Mouse (Mus musculus): ENCODE measurements around the gene Slc6a9.
A peak's percentile ranks its signal among the peaks of the same experiment; 100 is the strongest.

The Slc6a9 gene

DNA sequence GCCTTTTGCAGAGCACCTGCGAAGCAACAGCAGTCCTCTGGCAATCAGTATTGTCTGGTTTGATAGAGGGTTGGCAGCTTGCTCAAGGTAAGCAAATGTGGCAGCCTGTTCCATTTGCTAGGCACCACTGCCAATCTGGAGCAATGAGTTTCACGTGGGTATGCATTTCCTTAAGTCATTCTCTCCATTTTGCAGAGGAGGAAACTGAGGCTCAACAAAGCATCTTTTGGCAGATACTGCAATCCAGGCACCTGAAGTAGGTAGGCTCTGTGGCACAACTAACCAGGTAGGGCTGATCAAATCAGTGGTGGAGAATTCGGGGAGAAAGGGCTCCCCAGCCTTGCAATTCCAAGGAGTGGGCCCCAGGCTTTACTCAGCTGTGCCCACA, at the start of gene Slc6a9:
Gene Slc6a9, plus strand, starts transcription at position 50 of the 388 bp plus-strand sequence.
- DNase-seq (ENCODE audit: low read depth): no peak

DNA sequence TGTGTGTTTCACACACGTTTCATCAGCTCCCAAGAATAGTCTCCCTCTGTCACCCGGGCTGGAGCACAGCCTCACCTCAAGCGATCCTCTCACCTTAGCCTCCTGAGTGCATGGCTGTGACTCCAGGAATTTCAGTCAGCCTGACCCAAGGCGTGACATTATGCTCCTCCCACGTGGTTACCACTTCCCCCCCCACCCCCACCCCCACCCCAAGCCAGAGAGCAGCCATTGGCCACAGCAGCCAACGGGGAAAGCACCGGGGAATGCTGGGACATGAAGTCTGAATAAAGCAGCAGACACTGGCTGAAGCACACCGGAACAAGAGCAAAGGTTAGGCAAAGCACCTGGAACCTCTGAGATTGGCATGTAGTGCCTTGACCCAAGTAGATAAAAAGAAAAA, 47.3 kb upstream of the Slc6a9 start:
- DNase-seq (ENCODE audit: low read depth): no peak

DNA sequence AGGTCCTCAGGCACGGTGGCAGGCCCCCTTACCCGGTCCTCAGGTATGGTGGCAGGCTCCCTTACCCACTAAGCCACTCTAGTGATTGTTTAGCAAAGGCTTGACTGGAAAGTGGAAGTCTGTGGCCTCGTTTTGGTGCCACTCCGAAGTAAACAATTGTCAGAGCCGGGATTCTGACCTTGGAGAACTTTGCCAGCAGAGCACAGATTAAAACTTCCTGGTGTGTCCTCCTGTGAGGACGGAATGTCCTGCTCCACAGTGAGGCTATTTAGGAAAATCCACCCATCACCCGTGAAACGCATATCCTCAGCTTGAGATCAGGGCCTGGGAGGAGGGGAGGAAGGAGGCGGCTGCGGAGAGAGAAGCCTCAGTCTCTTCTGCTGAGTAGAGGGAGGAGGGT, 46.0 kb upstream of the Slc6a9 start:
- no peak for DNase-seq (ENCODE audit: low read depth)

DNA sequence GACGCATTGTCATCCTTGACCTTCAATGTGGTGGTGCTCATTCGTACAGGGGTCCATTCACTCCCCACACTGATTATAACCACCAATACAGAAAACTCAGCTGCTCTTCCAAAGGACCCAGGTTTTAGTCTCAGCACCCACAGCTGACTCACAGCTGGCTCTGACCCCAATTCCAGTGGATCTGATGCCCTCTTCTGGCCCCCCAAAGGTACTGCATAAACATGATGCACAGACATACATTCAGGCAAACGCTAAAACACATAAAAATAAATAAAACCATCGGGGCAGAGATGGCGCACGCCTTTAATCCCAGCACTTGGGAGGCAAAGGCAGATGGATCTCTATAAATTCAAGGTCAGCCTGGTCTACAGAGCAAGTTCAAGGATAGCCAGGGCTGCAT, 34.4 kb upstream of the Slc6a9 start:
- DNase-seq (ENCODE audit: low read depth): no peak

DNA sequence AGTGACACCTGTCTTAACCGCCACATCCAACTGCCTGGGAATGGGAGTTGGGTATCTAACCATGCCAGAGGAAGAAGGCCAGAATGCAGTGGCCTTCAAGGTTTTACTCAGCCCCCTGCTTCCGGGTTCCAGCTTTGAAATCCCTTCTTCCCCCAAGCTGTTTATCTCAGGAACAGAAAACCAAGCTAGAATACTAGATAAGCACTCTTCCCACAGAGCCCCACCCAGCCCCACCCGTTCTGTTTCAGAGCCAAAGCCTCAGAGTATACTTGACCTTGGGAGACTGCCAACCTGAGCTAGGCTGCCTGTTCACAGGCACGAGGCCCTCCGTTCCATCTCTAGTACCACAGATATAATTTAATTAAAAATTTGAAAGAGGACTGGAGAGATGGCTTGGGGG, 27.3 kb upstream of the Slc6a9 start:
- peak; percentile 14 for DNase-seq (ENCODE audit: low read depth)

DNA sequence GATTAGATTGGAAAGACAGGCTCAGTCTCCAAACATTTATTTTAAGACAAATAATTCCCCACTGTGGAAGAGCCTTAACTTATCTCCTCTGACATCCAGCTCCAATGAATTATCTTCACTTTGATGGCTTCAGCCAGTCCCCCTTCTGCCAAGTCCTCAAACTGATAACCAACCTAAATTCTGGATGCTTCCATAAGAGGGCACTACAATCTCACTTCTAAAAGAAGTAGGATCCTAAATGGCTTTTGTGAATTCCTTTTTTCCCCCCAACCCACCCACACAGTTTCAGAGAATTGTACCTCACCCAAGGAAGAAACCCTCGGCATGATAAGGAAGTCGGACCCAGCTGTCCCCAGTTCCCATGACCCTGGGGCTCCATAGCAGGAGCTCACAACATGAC, 23.4 kb upstream of the Slc6a9 start:
- DNase-seq (ENCODE audit: low read depth): peak; percentile 37

DNA sequence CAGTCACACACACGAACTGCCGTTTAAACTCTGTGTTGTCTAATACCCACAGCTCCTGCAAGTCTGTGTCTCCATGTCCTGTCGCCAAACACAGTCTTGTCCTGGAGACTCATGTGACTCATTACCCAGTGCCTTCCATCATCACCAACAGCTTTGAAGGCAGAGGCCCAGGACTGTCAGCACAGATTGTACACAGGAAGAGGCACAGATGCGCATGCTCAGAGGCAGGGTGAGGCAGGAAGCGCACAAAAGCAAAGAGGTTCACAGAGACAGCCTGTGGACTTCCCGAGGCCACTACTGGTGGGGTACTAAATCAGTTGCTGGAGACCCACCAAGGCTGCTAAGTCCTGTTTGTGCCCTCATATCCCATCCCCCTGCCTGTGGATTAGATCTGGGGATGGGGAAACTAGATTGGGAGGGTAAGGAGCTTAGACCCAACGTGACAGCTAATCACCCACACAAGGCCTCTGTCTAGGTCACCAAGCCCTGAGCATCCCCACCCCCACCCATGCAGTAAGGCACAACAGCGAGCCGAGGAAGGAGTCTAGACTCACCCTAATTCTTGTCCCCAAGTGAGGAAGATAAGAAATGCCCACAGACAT, 20.6 kb upstream of the Slc6a9 start:
- no peak for DNase-seq (ENCODE audit: low read depth)

DNA sequence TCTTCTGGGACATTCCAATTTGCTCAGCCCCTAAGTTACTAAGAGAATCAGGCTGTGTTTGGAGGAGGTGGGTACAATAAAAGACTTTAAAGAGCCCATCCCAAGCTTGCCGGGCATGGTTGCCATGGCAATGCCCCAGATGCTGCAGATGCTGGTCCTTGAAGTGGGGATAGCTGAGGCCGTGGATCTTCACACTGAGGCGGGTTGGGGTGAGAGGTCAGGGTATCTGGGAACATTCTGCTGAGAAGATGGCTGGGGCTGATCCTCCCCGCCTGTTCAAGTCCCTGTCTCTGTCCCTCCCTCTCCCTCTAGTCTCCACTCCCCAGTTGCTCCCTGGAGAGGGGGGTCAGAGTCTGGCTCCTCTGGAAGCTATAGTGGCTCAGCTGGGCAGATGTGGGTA, 20.0 kb upstream of the Slc6a9 start:
- no peak for DNase-seq (ENCODE audit: low read depth)

DNA sequence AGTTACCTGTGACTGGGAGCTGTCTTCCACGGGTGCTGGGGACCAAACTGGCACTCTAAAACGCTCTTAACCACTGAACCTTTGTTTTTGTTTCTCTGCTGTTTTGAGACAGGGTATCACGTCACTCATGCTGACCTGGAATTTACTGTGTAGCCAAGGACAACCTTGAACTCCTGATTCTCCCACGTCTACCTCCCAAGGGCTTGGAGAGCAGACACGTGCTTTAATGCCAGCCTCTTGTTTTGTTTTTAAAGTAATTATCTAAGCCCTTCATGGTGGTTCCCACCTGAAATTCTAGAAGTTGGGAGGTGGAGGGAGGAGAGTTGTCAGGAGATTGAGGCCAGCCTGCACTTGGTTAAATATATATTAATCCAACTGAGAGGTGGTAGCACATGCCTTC, 17.5 kb upstream of the Slc6a9 start:
- DNase-seq (ENCODE audit: low read depth): no peak

DNA sequence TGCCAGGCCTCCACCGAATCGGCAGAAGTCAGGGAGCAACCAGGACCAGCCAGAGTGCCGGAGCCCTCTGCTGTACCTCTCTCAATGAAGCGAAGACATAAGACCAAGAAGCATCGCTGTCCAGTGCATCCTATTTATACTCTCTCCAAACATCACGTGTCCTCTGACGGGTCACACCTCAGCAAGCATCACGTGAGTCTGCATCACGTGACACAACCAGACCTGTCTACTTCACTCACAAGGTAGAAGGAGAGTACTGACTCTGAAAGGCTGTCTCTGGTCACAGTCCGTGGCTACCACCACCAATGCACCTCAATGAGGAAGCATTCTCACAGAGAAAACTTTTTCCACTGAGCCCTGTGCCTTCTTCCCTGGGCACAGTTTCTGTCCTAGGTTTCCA, 16.3 kb upstream of the Slc6a9 start:
- DNase-seq (ENCODE audit: low read depth): no peak

DNA sequence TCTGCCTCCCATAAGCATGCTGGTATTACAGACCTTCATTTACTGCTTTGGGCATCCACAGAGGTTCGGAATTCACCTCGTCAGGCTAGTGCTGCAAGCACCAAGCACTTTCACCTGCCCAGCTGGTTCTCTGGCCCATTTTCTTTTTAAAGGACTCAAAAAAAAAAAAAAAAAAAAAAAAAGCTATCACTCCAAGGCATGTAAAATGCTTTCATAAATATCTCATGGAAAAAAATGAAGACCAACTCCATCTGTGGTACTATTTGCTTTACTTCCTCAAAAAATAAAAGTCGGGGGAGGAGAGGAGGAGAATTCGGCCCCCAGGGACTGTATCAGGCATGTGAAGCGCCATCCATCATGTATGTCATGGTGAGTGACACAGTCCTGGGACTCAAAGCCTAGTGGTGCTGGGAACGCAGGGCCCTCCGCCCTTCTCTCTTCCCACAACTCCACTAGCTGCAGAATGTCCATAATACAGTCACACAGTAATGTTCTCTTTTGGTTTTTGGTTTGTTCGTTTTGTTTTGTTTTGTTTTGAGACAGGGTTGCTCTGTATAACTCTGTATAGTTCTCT, 5.6 kb upstream of the Slc6a9 start:
- no peak for DNase-seq (ENCODE audit: low read depth)

DNA sequence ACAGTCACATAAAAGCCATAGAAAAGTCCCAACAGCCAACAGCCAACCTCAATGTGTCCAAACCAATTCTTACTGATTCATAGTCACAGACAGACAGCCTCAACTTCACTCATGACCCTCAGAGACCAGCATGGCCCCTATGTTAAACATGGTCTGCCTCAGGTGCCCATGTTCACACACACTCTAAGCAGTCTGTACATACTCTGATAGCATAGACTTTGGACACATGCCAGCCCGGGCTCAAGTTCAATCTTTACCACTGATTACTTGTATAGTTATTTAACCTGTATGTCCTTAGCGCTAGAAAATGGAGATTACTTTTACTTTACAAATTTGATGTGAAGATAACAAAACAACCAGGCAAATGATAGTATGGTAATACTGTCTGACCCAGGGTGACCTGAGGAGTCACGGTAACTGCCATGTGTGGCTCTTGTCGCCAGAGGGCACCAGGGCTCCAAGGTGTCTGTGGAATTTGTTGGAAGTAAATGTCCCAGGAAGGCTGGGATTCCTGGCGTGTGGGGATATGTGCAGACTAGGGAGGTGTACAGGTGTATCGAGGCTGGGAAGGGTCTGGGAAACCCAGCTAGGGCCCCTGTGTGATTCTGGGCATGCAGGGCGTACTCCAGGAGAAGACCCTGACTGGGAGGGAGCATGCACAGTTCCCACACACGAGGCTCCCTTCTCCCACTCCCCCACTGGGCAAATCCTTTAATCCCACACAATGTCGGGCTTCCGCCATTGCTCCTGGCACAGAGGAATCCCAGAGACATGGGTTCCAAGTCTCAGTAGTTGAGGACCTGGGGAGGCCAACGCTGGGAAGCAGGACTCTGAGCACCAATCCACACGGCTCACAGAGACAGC, 4.8 kb upstream of the Slc6a9 start:
- DNase-seq (ENCODE audit: low read depth): peak; percentile 86

DNA sequence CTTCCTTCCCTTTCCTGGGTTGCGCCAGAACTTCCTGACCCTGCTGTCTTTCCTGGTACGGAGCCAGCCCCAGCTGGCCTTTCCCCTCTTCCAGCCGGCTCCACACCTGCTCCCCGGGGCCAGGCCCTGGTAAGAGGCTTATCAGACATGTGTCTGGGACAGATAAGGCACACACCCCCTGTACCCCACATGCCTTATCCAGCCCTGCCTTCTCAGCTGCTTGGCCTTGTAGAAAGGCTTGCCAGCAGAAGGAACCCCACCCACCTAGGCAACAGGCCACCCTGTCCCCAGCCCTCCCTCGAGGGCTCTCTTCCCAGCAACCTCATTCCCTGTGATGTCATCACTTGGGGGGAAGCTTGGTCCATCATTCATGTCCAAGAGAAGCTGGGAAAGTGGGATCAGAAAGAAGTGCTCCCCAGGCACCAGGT, 4.2 kb upstream of the Slc6a9 start:
- DNase-seq (ENCODE audit: low read depth): peak; percentile 48

DNA sequence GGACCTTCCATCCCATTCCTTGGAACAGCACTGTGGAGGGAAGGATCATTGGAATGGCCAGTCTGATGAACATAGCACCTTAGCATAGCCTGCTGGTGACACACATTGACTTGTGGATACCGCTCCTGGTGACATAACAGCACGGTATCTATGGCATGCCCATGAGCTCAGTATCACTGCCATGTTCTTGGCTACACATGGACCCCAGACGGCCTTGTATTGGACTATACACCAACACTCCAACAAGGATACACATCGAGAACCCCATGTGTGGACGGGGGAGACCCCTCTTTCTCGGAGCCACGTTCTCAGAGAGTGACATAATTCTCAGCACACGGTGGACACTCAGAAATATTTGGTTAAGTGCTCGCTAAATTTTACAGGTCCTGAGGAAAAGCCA, 3.5 kb upstream of the Slc6a9 start:
- no peak for DNase-seq (ENCODE audit: low read depth)

DNA sequence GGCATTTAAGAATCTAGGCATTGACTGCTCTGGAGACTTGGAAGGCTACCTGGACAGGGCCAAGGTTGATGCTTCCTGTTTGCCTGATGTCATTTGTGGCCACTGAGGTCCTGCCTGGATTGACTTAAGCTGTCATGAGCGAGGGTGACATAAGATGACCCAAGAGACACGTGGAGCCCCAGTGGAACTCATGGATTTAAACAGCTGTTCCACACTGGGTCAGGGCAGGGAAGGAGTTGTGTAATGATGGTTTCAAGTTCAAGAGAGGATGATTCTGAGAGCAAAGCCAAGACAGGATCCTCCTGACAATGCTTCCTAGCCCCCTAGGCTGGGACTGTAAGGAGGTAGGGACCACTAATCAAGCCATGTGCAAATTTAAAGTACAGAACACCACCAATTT, 2.8 kb upstream of the Slc6a9 start:
- DNase-seq (ENCODE audit: low read depth): no peak

DNA sequence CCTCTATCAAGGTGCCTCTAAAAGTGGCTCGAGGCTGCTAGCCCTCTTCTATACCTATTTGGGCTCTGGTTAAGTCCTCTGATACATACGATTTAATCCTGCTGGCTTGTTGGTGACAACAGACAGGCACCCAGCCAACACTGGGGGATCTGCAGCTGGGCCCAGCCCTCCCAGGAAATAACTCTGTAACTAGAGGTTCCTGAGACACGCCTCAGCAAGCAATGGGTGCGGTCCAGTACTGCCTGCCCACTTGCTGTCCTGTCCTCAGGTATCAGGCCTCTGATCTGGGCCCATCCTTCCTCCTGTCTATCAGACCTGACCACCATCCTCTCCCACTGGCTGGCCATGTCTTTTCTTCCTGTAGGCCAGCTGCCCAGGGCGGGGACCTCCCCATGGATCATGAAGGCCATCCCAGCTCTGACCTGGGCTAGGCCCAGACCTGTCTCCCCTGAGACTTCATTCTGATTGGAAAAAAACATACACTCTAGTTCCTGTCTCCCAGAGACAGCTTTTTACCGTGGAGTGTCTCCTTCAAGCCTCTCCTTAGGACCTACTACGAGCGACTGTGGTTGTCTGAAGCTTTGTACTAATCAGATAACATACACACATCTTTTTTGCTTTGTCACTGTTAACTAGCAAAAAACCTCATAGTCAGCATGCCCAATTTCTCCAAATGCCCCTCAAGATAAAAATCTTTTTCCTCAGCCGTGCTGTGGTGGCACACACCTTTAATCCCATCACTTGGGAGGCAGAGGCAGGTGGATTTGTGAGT, 2.2 kb upstream of the Slc6a9 start:
- peak; percentile 36 for DNase-seq (ENCODE audit: low read depth)

DNA sequence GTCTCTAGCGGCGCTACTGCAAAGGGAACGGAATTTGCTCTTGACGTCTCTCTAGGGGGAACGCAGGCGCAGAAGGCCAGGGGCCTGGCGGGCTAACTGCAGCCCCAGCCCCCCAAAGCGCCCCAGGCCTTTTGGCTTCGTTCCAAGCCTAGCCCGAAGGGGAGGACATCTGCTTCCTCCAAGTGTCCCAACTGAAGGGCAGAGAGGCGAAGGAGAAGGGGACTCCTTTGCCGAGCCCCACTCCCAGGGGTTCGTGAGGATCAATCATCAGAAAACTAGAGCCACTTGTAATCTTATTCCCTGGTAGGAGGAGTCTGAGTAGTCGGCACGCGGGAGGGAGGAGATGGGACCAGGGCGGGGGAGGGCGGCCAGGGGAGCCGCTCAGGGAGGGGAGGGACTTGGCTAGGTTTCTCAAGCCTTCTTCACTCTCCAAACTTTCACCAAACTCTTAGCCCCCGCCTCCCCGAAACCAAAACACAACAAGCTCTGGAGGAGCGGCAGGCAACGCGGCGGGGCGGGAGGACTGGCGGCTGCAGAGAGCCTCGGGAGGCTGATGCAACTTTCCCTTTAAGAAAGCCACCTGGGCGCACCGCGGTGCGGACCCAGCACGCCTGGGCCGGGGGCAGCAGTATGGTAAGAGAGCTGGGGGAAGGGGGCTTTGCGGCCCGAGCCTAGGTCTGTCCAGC, 682 bp downstream of the Slc6a9 start:
- peak; percentile 96 for DNase-seq (ENCODE audit: low read depth)

DNA sequence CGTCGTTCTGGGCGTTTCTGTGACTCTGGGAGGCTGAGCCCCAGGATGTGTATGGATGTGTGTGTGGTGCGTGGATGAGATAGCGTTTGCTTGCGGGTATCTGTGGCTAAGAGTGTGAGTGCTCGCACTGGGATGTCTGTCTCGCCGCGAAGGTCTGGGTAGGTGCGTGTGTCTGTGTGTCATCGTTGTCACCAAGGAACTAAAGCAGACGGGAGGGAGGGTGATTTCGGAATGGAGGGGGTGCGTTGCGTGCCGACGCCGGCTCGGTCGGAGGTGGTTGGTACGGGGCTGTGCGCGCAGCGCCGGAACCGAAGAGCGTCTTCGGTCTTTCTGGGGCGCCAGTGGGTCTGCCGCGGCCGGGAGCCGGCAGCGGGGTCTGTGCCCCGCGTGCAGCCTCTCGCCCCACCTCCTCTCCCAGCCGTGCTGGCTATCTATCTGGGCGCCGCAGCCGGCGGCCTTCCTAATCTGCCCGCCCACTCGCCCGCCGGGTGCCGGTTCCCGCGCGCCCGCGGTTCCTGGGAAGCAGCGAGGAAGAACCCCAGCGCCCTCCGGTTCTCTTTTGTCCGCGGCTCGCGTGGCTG, 1.3 kb downstream of the Slc6a9 start:
- peak; percentile 59 for DNase-seq (ENCODE audit: low read depth)

DNA sequence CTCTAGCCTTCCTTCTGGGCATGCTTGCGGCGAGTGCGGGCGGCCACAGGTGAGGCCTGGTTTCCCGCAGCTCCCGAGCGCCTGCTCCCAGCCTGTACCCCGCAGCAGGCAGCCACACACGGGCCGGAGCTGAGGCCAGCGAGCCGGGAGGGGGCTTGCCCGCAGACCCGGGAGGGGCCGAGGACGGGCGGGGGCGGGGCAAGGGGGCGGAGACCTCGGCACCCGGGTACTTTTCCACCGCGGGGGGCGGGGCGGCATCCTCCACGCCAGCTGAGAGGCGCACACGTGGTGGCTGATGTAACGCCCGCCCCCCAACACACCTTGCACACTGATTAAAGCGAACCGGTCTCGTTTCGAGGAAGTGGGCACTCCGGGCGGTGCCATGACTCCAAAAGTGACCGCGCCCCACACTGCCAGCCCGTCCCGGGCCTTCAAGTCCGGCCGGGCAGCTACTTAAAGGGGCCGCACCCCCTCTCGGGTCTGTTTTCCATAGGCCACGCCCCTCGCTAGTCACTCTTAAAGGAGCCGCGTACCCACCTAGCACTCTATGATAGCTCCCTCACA, 2.0 kb downstream of the Slc6a9 start:
- DNase-seq (ENCODE audit: low read depth): peak; percentile 95

DNA sequence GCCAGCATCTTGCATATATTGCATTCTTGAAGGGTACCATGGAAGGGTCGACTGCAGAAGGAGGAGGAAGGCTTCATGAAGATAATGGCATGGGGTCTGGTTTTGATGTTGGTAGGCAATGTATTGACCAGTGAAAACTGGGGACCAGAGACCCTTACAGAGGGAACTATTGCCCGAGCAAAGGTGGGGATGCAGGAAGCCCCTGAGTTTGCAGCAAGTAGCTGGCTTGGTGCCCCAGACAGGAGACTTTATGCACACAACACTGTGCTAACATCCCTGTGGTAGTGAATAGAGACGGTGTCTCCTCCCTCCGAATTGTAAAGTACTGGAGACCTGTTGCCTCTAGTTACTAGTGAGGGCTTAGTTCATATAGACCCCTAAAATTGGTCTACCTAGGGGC, 3.0 kb downstream of the Slc6a9 start:
- no peak for DNase-seq (ENCODE audit: low read depth)

DNA sequence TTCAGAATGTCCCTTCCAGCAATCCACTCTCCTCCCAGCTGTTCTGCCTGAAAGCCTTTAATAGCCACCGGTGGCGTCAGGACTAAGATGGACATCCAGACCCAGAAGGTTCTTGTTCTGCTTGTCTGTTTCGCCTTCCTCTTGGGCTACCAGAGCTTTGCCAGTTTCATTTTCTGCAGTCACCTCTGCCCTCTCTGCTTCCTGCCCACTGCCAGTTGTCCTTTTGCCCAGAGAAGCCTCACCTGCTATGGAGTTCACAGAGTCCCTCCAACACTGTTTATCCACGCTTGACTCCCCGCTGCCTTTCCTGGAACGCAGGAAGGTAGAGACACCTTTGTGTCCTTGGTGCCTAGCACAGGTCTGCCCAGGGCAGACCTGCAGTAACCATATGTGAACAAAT, 5.1 kb downstream of the Slc6a9 start:
- DNase-seq (ENCODE audit: low read depth): no peak
